Mouse (Mus musculus): ENCODE results near the gene Akt3. TPM values are rescaled to one million over a fixed set of nuclear protein-coding genes. Genes with fewer than 3 reads are reported as not detected.
A peak's percentile ranks its signal among the peaks of the same experiment; 100 is the strongest.

Akt3 gene
- total RNA-seq (2021), result 20.7 and 33.5 TPM in 2 replicates
- long read RNA-seq, full-length matches to known transcripts, result 1 of 3 reads
- long read RNA-seq, partial matches to known transcripts, result 0 of 3 reads
- long read RNA-seq, other reads (novel, unspliced or antisense), result 2 of 3 reads

DNA sequence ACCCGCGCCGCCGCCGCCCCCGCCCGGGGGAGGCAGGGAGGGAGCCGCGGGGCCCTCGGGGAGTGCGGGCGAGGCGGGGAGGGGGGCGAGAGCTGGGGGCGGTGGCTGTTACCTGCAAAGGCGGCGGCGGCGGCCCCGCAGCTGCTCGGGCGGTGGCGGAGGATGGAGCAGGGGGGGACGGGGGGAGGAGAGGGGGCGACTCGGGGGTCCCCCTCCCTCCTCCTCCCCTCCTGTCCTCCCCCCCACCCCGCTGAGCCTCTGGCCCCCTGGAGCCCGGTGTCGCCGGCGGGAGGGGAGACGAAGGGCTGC is at the start of gene Akt3:
Gene Akt3 (minus strand): TSS at position 170 of the 309 bp plus-strand sequence.
- no peak for DNase-seq

DNA sequence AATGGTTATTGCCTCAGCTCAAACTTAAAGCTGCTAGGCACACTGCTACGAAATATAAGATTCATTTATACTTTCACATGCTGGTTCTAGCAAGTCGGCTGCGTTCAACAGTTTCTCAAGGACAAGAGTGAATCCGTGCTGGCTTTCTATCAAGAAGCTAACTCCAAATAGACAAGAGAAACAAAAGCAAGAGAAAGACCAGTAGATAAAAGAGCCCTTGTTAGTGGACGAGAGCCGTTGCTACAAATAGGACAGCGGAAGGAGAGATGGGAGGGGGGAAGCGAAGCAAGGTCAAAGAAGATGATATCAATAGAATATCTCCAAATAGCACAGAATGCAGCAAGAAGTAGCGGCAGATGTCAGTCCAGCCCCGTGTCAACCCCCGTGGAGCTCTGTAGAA is 49.5 kb upstream of the Akt3 start:
- DNase-seq, result no peak

DNA sequence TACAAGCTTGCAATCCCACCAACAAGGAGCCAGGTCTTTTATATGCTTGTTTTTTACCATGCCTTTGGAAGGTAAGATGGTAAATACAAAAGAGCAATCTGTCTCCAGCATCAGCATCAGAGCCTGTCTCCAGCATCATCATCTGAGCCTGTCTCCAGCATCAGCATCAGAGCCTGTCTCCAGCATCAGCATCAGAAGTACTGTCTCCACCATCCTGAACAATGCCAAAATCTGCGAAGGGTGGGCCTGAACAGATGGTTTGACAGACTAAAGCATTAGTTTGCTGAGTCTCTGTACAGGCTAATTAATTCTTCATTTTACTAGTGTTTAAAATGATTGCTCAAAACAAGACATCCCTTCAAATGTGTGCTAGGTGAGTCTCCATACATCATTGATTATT is 40.2 kb upstream of the Akt3 start:
- DNase-seq, result no peak

DNA sequence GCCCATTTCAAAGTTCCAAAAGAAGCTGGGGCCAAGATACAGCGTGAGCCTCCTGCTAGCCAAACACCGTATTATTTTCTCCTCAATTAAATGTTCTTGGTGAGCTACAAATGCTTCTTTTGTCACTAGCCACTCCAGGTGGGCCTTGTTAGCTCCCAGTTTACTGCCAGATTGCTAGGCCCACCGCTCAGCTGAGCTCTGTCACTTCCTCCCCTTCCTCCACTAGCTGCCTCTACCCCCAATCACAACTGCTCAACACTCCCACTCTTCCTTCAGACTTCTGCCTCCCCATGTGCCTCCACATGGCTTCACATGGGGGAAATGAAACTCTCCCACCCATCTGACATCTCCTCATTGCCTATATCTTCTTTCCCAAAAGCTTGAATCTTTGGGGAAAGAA is 28.8 kb upstream of the Akt3 start:
- no peak for DNase-seq

DNA sequence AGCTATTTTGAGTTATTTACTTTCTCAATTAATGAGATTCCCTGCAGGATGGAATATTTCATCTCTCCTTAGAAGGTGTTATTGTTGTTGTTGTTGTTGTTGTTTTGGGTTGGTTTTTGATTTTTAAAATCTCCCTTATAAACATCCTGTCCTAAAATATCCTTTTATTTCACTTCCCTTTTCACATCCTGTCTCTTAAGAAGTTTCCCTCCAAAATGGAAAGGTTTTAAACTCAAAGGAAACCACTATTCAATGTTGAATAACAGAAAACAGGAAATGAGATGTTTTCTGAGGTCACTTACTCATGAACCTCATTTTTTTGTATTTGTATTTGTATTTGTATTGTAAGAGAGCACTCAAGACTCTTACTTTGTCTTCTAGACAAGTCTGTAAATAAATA is 23.9 kb upstream of the Akt3 start:
- DNase-seq, result no peak

DNA sequence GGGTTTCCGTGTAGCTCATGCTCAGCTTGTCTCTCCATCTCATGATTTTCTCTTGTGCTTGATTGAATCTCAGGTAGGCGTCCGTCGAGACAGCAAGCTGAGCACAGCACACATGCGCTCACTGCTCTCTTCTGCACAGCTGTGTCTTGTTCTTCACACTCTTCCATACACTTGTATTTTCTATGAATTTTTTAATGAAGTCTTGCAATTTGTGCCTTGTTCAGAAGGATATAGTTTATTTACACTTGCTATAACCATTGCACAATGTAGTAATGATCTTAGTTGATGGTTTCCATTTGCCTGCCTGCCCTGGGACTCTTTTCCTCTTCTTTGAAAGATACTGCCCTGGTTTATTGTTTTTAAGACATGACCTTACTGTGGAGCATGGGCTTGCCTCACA is 19.4 kb upstream of the Akt3 start:
- DNase-seq, result no peak

DNA sequence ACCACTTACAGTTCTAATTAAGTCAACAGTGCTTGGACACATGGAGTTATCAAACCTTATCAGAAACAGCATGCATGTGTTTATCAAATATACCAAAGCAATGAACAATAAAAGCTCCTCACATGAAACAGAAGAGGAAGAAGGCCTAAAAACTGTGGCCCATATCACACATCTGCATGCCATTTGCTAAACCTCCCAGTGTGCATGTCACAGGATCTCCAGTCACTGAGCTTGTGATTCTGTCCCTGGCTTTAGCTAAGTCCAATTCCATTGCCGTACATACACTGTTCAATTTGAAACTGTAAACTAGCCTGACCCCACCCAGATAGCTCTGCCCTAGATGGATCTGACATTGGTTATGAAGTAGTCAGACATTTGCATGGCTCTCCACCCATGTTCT is 9.6 kb upstream of the Akt3 start:
- DNase-seq, result no peak

DNA sequence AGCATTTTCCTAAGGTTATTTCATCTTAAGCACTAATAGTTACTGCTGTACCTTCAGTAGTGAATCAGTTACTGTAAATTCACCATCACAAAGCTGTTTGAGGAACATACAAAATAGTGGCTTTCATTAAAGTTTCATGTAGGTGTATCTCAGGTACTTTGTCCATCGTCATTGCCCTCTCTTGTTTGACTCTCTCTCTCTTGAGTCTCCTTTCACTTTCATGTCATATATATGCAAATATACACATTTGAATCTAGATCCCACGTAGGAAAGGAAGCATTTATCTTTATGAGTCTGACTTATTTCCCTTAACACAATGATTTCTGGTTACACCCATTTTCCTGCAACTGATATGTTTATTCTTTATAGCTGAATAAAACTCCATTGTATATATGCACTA is 4.9 kb upstream of the Akt3 start:
- no peak for DNase-seq

DNA sequence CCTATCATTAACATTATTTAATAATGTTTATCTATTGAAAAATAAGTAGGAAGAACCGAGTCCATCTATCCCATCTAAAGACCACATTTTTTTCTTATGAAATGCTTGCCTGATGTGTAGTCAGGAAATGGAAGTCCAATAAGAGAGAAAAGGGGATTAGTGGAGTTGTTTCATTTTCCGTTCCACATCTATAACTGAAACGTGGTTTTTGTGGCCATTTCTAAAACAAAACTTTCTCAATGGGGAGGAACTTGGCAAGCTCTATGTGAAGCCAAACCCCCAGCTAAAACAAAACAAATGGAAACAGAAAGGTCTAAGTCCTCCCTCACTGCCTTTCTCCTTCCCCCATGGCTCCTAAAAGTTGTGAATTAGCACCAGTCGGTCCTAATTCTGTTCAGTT is 2.8 kb upstream of the Akt3 start:
- DNase-seq, result no peak

DNA sequence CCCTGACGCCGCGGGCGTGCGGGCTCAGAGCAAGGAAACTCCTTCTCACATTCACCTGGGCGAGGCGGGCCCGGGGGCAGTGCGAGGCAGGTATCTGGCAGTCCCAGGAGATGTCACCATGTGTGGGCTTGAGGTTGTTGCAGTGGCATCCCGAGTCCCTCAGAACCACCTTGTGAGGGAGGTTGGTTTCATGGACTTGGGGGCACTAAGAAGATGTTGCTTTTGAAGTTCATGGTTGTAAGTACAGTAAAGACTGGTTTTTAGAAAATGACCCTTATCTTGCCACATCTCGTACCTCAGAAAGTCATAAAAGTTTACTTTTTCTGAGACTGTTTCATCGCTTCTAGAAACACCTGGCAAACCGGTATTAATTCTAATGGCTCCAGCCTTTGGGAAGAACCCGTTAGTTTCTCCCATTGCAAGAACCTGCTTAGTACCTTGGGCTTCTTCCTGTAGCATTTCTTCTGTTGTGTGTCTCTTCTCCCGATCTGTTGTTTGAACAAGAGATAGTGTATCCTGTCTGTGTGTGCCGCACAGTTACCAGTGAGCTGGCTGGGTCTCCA is 1.1 kb upstream of the Akt3 start:
- DNase-seq, result no peak

DNA sequence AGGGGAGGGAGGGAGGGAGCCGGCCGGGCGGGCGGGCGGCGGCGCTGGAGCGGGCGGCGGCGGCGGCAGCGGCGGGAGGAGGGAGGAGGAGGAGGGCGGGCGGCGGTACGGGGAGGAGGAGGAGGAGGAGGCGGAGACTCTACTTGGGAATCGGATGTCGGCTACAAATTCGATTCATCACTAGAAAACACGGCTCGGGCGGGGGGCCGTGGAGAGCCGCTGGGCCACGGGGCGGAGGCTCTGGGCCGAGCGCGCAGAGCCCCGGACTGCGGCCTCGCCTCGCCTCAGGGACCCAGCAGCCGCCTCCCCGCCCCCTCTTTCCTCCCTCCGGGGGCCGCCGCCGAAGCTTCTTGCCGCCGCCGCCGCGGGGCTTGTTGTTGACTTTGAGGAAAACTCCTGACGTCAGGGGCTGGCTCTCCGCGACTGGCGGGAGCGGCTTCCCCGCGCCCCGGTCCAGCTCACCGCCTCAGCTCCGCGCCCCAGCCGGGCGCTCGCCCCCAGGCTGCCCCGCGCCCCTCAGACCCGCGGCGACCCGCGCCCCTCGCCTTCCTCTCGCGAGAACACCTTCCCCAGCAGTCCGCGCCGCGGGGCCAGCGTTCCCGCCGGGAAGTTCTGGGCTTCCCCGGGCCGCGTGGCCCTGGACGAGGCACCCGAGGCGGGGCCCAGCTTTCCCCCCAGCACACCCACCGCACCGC is 487 bp upstream of the Akt3 start:
- DNase-seq, result peak; percentile 85

DNA sequence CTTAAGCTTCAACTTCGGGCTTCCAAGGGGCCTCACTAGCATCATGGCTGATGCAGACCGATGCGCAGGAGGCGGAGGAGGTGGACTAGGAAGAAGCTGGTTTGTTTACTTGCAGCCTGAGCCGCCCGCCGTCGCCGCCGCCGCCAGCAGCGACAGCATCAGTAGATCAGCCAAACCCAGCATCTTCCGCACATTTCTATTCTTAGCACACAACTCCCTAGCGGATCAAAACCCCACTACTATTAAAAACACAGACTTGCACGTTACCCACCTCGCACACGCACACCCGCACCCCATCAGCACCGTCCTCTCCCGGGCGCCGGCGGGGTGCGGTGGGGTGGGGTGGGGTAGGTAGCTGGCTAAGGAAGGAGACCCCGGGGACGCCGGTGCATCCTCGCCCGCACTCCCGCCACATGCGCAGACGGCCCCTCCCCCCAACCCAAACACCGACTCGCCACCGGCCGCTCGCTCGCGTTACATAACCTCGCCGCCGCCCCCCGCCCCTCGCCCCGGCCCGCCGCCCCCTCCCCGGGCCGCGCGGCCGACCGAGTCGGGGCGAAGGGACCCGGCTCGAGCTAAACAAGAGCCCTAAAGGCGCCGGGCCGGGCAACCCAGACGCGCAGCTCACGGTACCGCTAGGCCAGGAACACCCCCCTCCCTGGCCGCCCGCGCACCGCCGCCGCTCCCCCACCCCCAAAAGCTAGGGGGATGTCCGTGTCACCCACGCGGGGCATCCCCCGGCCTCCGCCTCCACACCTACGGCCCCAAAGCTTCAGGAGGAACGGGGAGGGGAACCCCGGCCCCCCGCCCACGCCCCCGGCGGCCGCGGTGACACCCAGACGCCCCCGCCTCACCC is 597 bp downstream of the Akt3 start:
- DNase-seq, result peak; percentile 58

DNA sequence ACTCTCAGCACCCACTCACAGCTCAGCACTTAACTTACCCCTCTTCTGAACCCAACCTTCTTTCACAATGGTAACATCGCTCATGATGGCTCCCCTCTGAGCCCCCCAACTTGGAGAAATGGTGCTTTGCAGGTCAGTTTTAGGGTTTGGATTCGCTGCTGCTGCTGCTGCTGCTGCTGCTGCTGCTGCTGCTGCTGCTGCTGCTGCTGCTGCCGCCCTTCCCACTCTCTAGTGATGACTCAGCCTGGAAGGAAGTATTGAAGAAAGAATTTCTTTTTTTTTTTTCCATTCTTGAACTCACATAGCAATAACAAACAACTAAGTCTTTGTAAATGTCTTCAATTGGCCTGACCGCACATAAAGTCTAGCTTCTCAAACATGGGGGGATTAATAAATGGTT is 9.4 kb downstream of the Akt3 start:
- DNase-seq, result no peak

DNA sequence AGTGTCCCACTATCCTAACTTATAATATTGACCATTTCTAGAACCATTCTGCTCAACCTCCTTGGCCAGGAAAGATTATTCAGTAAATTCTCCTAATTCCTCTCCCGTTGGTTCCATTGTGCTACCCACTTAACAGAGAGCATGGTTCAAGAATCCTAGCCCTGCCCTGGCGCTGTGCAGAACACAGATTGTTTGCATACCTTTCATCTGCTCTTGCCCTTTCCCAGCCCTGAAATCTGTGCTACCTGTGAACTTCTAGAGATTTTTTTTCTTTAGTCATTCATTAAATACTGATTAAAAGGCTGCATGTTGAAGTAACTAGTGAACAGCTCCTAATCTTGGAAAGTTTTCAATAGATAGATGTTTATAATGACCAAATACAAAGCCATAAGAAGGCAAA is 19.6 kb downstream of the Akt3 start:
- DNase-seq, result no peak

DNA sequence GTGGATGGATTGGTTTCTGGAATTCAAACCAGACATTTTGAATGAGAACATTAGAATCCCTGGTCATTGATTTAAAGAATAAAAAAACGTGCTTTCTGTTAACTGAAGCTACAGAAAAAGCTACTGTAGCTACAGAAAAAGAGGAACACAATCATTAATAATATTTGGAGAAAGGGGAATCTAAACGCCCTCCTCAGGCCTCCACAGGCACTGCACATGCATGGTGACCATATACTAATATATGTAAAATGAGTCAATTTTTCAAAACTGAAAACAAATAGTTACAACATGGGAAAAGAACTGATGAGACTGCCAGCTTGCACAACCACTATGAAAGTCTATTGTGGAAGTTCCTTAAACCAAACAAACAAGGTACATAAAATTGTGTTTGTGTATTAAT is 21.3 kb downstream of the Akt3 start:
- DNase-seq, result no peak

DNA sequence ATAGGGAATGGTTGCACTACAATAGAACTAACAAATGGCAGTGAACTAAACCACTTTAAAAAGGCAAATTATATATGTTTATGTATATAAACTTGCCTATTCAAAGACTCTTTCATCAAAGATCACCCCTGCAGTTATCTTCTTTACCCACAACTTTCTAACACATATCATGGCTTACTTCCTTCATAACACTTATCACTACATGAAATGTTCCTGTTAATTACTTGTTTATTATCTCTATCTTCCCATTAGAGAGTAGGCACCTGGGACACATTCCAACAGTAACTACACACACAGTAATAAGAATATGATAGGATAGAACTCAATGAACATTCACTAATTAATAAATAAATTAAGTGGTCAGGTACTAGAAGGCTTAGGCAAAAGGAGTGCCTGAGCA is 21.8 kb downstream of the Akt3 start:
- no peak for DNase-seq

DNA sequence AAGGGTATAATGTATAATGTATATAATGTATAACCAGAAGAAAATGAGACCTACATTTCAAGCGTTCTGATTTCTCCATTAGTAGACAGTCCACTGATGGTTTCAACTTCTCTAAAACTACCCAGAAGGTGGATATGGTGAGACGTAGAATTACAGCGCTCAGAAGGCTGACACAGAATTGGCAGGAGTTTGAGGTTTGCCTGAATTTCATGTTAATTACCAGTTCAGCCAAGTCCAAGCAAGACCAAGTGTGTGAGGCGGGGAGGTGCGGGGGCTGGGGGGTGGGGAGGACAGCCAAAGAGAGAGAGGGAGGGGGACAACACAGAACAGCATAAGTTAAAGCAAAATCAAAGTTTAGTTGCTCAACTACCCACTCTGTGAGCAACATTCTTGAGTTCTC is 23.5 kb downstream of the Akt3 start:
- DNase-seq, result no peak

DNA sequence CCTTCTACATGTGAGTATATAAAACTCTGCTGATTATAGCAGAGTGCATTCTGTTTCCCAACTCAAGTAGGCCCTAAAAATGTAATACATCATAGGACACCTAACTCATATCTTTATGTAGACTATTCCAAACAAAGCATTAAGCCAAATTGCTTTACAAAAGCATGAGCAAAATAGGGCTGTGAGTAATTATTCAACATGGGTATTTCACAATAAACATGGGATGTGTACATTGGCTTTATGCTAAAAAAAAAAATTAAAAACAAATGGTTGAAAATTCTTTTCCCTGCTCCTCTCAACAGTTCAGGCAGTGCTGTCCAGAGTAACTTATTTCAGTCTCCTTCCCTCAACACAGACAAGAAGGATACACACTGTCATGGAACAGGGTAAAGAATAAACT is 26.9 kb downstream of the Akt3 start:
- DNase-seq, result no peak

DNA sequence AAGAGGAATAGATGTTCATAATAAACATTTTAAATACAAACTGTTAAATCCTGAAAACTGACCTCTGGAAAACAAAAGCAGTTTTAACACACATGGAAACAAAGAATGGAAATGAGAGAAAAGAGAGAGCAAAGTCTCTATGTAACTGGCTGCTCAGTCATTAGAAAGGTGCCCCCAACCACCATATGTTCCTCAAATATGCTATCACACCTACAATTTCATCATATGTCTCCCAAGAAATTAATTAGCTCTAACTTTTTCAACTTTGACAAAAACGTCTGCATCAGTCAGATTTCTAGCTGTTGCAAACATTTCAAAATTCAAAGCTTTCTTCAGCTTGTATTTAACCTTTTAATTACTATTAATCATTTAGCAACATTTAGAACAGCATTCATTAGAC is 59.0 kb downstream of the Akt3 start:
- DNase-seq, result no peak

DNA sequence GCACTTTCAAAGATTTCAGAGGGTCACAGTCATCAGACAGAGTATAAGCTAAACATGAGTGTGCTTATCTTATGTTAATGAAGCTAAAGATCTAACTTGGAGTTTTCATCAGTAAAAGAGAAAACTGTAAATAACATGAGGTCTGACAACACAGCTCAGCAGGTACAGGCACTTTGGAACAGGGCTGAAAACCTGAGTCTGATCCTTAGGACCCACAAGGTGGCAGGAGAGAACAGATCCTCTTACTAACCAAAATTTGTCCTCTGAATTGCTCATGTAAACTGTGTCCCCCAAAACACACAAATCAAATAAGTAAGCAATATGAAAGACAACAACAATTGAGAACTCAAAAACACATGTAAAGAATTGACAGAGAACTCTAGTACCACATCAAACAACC is 62.8 kb downstream of the Akt3 start:
- no peak for DNase-seq

DNA sequence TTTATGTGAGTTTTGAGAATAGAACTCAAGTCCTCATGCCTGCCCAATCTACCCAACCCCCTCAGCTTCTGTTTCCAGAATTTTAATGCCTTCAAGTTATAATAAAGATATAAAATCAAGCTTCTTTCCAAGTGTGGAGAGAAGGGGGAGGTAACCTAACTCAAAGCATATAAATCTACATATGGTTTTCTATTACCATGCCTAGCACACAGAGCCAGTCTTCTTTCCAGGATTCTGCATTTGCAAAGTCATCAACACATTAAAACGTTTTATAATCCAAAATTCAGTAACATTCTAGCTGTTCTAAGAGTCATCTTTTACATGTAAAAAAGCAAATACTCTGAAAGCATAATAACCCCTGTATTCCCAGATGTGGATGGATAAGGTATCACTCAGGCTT is 63.7 kb downstream of the Akt3 start:
- no peak for DNase-seq

DNA sequence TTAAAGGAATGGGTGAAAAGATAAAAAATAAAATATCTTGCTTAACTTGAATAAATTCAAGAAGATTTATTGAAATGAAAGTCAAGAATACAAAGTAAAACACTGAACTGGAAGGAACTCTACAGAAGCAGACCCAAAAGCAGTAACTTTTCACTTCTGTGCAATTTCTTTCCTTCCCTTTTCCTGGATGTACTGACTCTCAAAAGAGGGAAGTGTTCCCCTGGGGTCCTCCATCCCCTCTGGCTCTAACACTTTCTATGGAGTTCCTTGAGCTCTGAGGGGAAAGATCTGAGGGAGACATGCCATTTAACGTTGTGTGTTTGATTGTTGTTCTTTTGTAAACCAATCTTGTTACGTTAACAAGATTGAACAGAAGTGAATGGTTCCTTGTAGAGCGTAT is 66.4 kb downstream of the Akt3 start:
- DNase-seq, result no peak

DNA sequence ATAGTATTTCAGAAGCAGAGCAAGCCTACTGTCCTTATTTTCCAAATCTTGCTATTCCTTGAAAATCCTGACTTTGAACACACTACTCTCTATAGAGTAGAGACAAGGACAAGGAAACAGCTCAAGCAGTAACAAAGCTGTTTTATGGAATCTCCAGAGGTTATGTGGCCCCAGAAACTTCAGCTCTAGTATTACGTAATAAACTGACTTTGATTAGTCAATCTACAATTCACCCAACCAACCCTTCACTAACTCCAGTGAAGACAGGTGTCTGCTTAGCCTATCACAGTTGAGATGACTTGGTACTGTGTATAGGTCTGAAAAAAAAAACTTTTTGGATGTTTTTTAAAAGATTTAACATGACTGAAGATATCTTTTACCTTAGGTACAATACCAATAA is 67.6 kb downstream of the Akt3 start:
- DNase-seq, result no peak

DNA sequence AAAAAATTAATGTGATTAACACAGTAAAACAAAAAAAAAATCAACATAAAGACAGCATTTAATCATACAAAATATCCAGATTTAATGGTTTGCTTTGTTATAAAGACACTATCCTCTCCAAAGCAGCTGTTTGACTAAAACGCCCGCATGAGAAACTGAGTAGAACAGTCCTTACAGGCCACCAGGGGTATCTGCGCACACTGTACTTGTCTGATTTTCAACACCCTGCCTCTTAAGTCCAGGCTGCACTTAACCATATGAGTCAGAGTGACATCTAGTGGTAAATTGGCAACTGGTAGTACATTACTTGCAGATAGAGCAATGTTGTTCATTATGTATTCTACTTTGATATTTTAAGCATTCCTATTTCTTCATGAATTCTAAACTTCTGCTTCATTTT is 69.3 kb downstream of the Akt3 start:
- no peak for DNase-seq
